Mouse (Mus musculus) liver, embryonic 14.5 days (tissue): ENCODE data around the gene Ank2.

Experiments
- CTCF ChIP-seq: IDR thresholded peaks from 2 replicates; pipeline ENCODE4 v1.5.1; 2016; ENCODE audit warnings: antibody characterized with exemption, low read depth, control low read depth
- EP300 ChIP-seq: IDR thresholded peaks from 2 replicates; pipeline ENCODE4 v1.6.1; 2016; ENCODE audit warnings: antibody characterized with exemption, low read depth

DNA sequence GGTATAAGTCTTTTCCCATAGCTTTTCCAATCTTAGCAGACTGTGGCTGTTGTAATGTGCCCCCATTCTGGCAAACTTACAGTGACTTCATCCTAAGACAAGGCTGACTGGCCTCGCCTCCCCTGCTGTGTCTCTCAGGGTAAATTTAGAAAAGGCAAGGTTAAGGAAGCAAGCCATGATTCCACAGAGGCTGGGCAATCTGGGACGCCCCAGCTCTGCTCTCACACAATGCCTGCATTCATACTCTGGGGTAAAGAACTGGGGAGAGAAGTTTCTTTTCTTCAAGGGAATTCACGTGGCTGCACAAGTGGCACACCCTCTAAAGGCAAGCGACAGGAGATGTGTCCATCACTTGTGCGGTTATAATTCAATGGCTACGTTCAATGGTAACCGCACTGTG is 505.0 kb downstream of the Ank2 start:
- TF ChIP-seq CTCF (no peak), EP300 (no peak)
